Mouse (Mus musculus) spleen, adult 2 months (tissue): Measurements from ENCODE around the gene Gm45213.

Experiments used
- CTCF ChIP-seq: fragments of 200-500 bp; IDR thresholded peaks from 2 replicates; pipeline ENCODE4 v1.5.1; 2011; ENCODE audit warnings: mild to moderate bottlenecking, inconsistent platforms; ENCODE audit not compliant: insufficient read depth, insufficient read length, insufficient replicate concordance; ENCODE audit errors: extremely low read depth
- POLR2A ChIP-seq: fragments of 200-500 bp; IDR thresholded peaks from 2 replicates; pipeline ENCODE4 v1.6.1; 2011; ENCODE audit warnings: low read depth, low read length, inconsistent platforms

- TF ChIP-seq CTCF (no peak), POLR2A (no peak)
These were observed 50.7 kb downstream of the Gm45213 start for GRCm38 (mm10) chr7:66094141-66094540.
